Mouse (Mus musculus) T-helper 1 cell (primary cell): Measurements from ENCODE around the gene Gm49355.

Source experiments
- in situ Hi-C: fragments of 300-600 bp; cut with MboI, MseI; formaldehyde crosslinking; loops from one replicate; pipeline ENCODE4 v1.15.1; 2025; ENCODE audit warnings: high pct_unique_total_duplicates

Gene Gm49355

DNA sequence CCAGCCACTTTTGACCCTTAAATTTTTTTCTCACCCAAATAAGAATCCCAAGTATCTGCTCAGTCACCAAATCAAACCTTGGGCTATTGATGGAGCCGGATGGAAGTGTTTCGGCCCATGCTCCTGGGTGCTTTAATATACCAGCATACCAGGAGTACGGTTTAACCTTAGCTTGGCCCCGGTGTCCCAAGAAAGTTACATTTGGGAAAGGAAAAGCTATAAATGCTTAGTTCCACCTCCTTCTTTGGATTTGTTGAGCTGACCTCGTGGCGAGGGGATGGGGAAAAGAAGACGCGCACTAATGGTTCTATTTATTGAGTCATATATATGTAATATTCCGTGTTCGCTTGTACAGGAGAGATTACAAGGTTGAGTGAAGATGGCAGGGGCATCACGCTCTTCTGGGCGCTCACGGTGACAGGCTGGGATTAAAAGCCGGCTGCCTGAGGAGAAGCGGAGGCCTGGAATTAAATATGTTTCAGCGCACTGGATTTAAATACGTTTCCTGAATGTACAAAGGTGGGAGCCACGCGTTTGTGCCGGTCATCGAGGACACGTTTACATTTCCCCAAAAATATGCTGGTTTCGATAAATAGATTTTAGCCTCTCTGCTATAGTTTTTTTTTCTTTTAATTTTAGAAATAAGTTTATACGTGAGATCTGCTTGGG, 58.1 kb downstream of the Gm49355 start:
- in situ Hi-C loops = loop anchor here (25.0 kb wide), 1 partner anchor 180 kb away; no protein-coding TSS in a partner anchor

DNA sequence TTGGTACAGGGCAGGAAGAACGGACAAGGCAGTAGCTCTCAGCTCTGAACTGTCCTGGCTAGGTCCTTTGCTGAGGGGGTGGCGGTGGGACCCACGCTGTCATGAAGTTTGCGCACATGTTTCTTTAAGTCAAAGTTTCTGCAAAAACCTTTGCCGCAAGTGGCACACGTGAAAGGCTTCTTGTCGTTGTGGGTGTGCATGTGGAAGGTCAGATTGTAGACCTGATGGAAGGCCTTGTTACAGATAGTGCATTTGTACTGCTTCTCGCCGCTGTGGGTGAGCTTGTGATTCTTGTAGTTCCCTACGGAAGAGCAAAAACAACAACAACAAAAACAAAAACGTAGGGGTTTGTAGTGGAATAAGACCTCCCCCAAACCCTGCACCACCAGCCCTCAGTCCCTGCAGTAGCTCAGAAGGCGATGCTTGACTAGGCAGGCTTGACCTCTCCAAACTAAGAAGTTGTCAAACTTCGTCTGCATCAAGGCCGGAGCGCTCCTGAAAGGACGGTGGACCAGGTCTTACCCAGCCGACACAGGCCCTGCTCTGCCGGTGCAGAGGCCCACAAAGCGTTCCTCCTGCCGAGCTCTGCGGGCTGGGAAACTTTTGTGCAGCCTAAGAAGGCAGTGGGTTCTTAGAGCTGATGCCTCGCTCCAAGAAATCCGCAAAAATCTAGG, 58.8 kb downstream of the Gm49355 start:
- in situ Hi-C loops = loop anchor here (25.0 kb wide), 1 partner anchor 180 kb away; no protein-coding TSS in a partner anchor

GRCm38 (mm10) chr14:12343451-12343941, 59.7 kb downstream of the Gm49355 start:
- in situ Hi-C loops = loop anchor here (25.0 kb wide), 1 partner anchor 181 kb away; no protein-coding TSS in a partner anchor

- in situ Hi-C loops = loop anchor here (25.0 kb wide), 1 partner anchor 182 kb away; no protein-coding TSS in a partner anchor
These were observed 60.4 kb downstream of the Gm49355 start for GRCm38 (mm10) chr14:12344061-12344745.

- in situ Hi-C loops = loop anchor here (25.0 kb wide), 1 partner anchor 182 kb away; no protein-coding TSS in a partner anchor
These were observed 61.0 kb downstream of the Gm49355 start for GRCm38 (mm10) chr14:12344746-12345240.

DNA sequence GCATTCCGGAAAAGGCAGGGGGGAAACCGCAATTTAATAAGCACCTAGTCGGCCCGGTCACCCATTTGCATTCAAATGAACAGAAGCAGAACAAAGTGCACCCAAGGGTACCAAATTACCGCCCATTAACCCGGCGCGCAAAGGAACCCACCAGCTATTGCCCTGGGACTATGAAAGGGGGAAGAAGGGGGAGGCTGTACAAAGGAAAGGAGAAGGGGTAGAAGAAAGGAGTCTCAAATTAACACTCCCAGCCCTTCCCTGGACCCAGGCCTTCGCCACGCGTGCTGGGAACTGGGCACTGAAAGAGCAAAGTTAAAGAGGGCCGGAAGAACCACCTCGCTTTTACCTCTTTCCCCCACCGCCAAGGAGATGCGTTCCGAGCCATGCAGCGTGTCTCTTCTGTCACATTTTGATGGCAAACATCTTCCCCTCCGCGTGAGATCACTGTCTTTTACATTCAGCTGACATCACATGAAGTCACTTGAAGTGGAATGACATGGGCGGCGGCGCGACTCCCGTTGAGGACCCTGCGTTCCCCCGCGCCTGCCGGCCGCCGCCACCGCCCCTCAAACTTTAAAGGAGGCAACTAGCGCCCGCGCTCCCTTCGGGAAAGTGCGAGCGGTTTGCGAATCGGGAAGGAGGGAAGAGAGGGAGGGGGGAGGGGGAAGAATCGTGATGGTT, 61.6 kb downstream of the Gm49355 start:
- in situ Hi-C loops = loop anchor here (25.0 kb wide), 1 partner anchor 183 kb away; no protein-coding TSS in a partner anchor

DNA sequence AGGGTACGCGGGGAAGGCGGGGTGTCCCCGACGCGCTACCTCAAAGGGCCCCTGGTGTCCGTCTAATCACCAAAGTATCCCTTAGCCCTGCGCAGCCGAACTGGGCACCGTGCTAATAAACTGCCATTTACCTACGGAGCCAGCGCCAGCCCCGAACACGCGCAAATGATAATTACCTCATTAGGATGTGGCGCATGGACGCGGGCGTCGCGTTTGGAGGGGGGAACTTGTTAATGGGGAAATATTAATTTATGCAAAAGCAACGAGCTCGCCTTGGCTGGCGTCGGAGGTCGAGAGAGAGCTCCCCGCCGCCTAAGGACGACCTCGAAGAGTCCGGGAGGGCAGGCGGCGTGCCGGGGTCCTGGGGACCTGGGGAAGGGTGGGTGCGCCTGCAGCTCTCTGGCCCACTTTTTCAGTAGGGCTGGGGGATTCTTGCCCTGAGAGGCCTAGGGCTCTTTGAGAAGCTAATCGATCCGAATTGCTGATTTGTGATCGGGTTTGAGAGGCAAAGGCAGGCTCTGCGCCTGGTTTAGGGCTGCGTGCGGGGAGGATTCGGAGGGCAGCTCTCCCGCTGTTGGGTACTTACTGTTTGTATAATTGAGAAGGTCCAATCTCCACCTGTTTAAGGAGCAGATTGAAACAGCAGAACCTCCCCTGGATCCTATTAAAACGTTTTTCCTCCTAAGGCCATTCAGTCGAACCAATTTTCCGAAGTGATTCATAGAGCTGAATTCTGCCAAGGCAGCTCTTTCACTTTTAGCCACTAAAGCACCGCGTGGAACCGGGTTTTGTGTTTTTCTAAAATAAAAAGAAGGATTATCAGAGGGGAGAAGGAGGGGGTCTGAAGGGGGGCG, 62.5 kb downstream of the Gm49355 start:
- in situ Hi-C loops = loop anchor here (25.0 kb wide), 1 partner anchor 184 kb away; no protein-coding TSS in a partner anchor

- in situ Hi-C loops = loop anchor here (25.0 kb wide), 1 partner anchor 185 kb away; no protein-coding TSS in a partner anchor
These were observed 63.3 kb downstream of the Gm49355 start for GRCm38 (mm10) chr14:12346865-12347600.

DNA sequence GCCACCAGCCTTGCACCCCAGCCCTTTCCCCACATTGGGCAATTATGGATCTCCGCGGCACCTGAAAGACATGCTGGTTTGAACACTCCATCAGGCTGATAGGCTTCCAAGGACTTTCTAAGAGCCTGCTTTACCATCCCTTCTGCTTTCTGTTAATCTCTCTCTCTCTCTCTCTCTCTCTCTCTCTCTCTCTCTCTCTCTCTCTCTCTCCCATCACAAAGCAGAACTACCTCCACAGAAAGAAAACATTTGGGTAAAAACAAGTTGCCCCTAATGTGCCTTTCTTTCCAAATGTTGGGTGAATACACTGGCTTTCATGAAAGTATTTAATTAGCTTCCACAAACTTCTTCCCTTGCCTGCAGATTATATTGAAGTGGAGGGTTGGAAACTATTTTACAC, 64.3 kb downstream of the Gm49355 start, which contains the start of gene Fezf2:
TSS of gene Fezf2 (minus strand) at position 101 of the 400 bp plus-strand sequence.
- in situ Hi-C loops = loop anchor here (25.0 kb wide), 1 partner anchor 186 kb away; no protein-coding TSS in a partner anchor

DNA sequence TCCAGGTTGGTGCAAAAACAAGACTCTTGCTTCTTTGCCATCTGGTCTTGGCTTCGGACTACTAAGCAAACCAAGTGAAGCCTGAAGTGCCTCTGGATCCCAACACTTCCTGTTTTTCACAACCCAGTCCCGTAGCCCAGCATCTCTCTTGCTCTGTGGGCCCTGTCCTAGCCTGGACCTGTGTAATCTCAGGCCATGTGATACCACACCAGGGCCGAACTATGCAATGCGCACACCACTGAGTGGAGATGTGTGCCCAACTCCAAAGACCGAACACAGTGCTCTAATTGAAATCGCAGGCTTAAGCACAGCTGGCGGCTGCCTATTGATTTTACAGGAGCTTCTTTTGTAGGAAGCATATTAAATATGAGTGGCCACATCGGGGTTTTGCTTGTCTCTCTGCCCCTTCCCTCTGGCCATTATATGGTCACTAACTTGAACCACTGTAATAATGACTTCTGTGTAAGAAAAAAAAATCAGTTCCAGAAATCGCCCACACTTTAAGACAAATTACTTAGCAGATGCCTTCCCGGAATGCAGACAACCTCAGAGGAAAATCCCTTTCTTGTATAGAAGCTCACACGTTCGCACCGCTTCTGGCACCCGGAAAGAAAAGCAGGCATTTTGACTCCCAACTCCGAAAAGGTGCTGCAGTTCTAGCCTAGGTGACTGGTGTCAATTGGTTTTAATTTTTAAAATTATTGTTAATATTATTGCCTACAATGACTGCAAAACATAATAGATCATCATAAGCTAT, 65.7 kb downstream of the Gm49355 start:
- in situ Hi-C loops = loop anchor here (25.0 kb wide), 1 partner anchor 187 kb away; no protein-coding TSS in a partner anchor

DNA sequence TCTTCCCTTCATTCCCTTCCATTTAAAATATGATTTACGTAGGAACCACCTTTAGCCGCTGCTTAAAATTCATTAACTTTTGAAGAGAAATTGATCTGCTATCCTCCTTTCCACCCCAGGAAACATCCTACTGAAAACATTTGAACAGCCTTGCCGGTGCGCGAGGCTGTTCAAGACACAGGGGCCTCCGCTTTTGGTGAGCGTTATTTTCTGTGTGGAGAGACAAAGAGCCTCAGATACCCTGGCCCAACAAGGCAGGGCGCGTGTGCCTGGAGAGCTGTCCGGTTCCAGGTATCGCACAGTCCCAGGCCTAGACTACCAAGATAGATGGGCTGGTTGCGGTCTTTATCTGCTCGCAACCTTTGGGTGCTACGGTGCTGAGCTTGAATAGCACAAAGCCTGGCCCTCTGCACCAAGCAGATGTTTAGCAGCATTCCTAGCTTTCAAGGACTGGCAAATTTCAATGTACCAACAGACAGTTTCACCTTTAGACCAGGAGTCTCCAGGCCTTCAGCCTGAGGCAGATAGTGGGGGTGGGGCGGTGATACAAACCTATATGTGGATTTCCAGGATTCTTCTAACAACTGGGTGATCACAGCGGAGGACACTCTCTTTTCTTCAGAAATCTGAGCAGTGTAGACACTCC, 66.6 kb downstream of the Gm49355 start:
- in situ Hi-C loops = no loop called here
